Mouse (Mus musculus): Measurements from ENCODE around the gene Mrps24.

Mrps24 gene

DNA sequence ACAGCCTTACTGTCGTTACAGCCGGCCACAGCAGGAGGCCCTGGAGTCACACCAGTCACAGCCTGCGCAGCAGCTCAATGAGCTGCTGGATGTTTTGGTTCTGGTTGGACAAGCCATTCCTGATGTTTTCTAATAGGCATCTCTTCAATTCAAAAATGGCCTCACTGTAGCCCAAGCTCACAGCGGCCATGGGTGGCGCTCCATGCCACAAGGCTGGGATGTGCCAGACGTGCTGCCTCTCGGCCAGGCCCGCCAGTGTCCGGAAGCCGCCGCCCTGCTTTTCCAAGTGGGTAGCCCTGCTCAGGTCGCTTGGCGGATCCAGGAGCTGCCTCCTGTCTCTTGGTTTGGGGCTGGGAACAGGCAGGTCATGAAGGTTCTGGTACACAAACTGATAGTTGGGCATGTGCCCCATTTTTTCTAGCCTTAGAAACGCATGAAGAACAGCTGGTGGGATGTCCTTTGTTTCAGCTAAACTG is at the start of gene Mrps24:
Gene Mrps24 (minus strand): TSS at position 51 of the 476 bp plus-strand sequence.
- DNase-seq, result no peak

DNA sequence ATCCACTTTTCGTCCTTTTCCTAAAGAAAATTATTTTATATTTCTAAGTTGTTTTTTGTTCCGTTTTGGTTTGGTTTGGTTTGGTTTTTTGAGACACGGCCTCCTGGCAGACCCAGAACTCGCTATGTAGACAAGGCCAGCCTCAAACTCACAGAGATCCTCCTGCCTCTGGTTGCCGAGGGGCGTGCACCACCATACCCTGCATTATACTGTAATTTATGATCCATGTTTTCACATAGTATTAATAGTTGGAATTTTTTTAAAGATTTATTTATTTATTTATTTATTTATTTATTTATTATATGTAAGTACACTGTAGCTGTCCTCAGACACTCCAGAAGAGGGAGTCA is 47.1 kb upstream of the Mrps24 start:
- DNase-seq, result no peak

DNA sequence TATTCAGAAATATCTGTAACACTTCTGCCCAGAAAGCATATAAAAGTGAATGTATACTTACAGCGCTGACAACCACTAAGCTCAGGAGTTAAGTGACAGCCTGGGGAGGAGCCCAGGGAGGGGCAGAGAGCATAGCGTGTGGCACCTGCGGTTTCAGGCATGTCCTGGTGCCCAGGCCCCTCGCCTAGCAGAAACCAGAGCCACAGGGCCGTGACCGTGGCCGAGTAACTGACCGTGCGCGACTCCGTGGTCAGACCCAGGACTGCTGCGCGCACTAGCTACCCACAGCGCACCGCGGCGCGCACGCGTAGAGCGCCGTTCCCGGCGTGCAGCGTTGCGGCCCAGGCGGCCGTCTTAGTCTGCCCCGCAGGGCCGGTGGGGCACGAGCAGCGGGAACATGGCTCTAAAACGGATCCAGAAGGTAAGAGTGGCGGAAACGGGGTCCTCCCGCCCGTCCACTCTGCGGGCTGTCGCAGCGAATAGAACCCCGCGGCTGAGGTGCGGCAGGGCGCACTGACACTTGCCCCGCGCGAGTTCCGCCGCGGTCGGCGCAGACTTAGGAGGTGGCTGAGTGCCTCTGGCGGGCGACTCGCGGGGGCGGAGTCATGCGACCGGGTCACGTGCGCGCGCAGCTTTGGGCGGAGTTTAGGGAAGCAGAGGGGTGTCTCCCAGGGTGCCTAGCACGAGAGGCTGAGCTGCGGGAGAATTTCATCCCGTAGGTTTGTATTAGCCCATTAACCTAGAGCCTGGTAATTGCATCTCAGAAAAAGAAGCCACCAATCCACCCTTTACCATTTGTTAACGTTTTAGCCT is 46.5 kb upstream of the Mrps24 start, which contains the start of gene Urgcp:
Gene Urgcp (minus strand): TSS at position 557 of the 813 bp plus-strand sequence.
- peak; percentile 96 for DNase-seq

DNA sequence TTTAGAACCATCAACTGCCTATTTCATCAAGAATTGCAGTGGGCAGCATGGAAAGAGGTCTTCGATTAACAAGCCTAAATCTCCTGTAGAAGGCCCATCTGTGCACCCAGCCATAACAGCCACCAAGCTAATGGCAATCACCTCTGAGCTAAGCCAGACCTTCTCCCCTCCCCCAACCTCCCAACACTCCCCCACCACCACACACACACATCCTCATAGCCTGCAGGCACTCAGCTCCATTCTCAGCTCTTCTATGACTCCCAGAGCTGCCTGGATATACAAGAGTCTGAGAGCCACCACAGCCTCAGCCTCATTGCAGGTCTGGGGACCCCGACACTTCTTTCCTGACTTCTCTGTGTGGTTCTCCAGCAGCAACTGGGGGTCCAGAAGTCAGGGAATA is 38.3 kb upstream of the Mrps24 start:
- no peak for DNase-seq

DNA sequence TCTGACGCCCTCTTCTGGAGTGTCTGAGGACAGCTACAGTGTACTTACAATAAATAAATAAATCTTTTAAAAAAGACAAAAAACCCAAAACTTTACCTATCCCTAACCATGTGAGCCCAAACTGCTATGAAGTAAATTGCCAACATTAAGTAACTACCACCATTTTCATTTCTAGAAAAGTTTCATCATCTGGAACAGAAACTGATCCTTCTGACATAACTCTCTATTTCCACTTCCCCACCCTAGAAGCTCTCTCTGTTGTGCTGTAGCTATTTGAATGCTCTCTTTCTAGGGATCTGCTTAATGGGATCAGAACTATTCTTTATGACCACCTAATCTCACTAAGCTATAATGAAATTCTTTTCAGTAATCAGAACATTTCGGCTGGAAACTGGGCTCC is 29.5 kb upstream of the Mrps24 start:
- DNase-seq, result no peak

DNA sequence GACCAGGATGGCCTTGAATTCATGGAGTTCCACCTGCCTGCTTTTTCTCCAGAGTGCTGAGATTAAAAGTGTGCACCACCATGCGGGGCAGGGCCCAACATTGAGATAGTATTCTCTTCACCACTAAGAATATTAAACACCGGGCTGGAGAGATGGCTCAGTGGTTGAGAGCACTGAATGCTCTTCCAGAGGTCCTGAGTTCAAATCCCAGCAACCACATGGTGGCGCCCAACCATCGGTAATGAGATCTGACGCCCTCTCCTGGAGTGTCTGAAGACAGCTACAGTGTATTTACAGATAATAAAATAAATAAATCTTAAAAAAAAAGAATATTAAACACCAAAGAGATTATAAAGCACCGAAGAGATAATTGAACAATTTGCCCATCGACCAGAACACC is 26.6 kb upstream of the Mrps24 start:
- no peak for DNase-seq

DNA sequence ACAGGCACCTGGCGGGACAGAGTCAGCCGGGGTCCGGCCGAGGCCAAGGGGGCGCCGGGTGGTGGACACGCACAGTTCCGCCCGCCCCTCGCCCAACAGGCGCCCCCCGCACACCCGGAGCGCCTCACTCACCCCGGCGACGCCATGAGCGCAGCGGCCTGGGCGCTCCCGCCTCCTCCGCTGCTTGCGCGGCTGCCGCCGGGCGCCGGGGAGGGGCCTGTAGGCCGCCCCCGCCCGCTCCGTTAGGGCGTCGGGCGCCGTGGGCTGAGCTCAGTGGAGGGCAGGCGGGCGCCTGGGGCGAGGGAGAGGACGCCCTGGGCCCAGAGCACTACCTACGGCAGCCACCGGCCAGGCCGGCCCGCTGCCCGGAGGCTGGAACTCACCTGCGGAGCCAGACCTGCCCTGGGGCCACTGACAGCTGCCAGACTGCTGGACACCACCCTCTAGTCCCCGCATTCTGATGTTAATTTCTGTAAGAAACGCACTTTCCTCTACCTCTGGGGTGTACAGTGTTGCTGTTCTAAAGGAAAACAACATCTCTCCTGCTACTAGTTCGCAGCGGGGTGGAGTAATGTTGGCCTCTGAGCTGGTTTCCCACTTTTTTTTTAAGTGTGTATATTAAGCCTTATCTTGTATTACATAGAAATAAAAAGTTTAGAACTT is 25.6 kb upstream of the Mrps24 start:
- DNase-seq, result peak; percentile 85

DNA sequence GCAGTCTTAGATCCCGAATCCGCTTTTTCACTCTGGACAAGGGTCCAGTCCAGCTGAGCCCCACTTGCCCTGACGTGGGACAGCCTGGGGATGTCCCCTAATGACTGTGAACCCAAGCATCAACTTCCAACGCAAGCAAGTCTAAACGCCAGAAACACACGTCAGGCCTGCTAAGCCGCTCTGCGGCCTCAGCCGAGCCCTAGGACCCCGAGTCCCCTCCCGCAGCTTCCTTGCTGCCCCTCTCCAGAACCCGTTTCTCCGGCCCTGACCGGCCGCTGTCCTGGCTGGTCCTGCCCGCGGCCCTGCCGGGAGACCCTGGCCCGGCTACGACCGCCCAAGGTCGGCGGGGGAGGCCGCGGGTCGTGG is 25.1 kb upstream of the Mrps24 start:
- DNase-seq, result peak; percentile 59

DNA sequence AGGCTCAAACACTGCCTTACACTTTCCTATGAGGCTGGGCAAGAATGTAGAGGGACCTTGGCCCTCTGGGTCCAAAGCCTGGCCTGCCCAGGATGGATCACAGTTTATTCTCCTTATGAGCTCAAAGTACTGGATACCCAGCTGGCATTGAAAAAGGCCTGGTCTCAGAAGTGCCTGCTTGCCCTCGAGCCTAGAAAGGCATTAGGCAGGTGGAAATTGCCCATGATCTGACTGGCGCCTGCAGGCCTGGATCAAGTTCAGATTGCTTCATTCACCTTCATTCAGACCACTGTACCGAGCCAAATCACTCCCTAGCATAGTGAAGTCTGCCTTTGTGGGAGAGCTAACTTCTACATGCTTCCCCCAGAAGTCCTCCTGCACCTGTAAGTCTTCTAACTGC is 24.4 kb upstream of the Mrps24 start:
- no peak for DNase-seq

DNA sequence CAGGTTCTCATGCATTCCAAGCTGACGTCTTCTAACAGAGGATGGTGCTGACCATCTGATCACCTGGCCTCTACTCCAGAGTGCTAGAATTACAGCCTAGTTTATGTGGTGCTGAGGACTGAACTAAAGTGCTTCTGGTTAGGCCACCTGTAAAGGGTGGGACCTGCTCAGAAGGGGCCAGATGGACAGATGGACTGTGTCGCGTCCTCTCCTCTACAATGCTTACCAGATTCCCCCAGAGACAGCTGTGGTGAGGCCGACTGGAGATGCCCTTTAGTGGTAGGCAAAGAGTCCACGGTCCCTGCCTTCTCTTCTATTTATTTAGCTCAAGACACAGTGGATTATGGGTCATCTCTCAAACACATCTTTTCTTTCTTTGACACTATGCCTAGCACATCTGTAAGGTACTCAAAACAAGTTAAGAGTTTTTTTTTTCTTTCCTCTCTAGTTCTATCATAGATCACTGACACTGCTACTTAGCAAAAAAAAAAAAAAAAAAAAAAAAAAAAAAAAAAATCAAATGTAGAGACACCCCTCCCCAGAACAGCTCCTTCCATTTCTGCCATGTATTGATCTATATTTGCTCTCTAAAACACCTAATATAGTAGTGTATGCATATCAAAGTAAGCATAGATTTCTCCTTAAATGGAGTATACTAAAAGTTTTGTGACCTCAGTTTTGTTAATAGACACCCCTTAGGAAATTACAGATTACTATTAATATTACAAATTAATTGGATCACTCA is 23.6 kb upstream of the Mrps24 start:
- DNase-seq, result no peak

DNA sequence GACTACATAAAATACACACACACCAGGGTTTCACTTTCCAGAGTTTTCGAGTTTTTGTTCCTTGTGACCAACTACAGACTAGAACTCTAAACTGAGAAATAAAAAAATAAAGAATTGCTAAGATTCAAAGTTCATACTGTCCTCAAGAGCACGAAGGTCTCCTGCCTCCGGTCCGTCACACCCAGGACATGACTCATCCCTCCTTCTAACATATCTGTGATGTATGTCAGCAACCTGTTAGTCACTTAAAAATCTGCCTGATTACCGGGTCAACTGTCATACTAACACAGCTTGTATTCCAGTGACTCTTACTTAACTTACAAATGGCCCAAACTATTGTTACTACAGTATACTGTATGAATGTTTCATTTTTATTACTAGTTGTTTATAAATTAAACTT is 21.7 kb upstream of the Mrps24 start:
- DNase-seq, result no peak

DNA sequence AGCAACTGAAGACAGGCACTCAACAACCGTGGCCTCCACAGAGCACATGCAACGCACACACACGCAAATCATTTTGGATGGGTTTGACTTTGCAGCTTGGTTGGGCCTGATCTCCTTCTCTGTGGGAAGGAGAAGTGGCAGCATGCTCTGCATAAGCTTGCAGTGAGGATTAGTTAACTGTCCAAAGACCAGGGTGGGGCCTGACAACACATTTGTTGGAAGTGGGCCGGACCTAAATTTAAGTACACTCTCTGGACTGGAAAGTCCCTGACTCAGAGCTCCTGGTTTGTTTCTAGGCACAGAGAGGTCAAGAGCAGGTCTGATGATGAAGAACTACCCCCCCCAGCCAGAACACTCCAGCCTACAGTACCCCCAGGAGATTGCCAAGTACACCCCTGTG is 18.8 kb upstream of the Mrps24 start:
- no peak for DNase-seq

DNA sequence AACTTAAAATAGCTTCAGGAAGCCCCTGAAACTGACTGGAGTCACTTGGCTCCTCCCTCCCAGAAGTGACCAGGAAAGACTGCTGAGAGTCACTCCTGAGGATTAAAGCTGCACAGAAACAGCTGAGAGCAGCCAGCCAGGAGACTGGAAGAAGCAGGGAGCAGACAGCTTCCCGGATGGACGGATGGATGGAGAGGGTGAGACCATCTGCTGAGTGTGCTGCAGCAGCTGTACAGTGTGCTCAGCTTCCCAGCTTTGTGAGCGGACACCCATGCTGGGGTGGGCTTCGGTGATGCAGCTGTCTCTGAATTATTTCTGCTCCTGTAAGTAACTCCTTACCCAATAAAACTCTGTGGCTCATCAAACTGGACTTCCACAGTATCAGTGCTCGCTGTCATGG is 16.9 kb upstream of the Mrps24 start:
- no peak for DNase-seq

DNA sequence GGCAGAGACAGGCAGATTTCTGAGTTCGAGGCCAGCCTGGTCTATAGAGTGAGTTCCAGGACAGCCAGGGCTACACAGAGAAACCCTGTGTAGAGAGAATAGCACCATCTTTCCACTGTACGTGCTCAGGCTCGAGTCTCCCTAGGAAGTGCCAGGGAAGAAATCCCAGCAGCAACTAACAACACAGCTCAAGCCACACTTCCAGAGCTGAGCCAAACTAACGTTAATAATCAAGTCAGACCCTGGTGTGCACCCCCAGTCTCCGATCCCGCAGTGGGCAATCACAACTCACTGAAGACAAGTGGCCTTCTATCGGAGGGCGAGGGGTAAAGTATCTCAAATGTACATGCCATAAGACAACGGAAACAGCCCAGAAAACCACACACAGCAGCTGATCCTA is 14.1 kb upstream of the Mrps24 start:
- DNase-seq, result no peak

DNA sequence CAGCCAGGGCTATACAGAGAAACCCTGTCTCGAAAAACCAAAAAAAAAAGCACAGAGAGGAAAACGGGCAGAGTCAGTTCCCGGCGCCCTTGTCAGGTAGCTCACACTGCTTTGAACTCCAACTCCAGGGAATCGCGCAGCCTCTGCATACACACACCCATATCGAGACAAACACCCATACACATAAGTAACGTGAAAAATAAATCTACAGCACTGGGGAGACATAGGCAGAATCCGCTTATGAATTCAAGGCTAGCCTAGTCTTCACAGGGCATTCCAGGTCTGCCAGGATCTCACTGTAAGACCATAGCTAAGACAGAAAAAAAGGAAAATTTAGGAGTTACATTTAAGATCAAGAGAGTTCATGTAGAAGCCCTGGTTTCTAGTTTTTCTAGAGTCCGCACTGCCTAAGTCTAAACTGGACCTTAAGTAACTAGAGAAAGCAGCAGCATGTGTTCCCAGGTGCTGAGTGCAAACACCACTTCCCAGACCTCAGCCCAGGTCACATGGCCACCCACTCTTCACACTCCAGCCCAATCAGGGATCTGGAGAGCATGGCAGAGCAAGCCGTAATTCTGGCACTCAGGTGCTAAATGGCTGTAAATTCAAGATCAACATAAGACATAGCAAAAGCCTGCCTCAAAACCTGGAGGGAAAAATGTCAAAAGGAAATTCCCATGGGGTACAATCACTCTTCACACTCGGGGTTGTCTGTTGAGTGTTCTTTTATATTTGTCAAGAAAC is 3.3 kb upstream of the Mrps24 start:
- no peak for DNase-seq

DNA sequence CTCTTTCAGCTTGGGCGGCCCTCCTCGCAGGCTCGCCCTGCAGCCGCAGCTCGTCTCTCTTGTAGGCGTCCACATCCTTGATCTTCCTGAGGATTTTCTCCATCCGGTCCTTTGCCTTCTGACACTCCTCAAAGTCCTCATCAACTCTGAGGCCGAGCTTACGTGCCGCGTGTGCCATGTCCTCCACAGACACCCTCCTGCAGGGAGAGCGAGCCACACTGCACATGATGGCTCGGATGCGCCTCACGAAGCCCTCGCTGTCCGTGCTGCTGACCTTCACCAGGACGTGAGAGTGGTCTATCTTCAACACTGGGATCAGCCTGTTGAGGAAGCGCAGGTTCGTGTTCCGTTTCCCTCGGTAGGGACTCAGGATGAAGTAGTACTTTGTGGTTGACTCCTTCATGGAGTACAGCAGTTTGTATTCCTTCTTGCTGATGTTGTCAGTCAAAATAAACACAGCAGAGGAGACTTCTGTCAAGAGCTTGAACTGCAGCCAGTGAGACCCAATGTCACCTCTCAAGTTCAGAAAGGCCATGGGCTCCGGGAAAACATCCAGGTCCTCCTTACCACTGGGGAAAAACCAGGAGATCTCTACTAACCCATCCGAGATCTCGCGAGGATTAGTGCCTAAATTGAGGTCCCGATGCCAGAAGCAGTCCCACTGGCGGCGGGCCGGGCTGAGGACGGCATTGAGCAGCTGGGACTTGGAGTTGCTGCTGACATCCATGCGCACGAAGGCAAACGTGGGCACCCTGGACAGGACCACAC is 1.6 kb upstream of the Mrps24 start:
- DNase-seq, result no peak

DNA sequence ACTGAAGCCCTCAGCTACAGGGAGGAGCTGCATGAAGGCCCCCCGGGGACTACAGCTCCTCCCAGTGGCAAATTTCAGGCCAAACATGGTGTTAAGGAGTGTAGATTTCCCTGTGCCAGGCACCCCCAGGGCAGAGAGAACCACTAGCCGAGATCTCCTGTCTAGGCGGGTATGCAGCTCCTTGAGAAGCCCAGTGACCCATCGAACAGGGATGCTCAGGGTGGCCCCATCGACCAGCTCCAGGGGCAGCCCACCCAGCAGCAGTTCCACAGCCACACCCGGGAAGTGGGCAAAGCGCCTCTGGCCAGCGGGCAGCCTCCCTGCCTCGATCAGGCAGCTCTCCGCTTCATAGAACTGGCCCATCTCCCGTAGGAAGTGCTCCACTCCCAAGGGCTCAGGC is 766 bp upstream of the Mrps24 start:
- DNase-seq, result no peak

DNA sequence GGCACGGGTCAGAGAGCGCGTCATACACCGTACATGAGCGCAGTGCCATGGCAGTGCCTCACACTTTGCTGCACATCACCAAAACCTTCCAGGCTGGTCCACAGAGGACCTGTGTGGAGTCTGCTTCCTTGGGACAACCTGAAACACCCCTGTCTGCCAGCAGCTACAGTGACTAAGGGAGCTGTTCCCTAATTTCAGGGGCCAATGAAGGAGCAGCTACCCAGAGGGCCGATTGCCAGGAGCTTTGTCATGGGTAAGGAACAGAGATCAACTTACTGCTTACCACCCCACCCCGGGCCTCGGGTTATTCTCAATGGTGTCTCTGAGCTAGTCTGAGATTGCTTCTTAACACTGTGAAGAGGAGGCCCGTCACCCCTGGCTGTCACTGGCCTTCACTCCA is 301 bp downstream of the Mrps24 start:
- no peak for DNase-seq

DNA sequence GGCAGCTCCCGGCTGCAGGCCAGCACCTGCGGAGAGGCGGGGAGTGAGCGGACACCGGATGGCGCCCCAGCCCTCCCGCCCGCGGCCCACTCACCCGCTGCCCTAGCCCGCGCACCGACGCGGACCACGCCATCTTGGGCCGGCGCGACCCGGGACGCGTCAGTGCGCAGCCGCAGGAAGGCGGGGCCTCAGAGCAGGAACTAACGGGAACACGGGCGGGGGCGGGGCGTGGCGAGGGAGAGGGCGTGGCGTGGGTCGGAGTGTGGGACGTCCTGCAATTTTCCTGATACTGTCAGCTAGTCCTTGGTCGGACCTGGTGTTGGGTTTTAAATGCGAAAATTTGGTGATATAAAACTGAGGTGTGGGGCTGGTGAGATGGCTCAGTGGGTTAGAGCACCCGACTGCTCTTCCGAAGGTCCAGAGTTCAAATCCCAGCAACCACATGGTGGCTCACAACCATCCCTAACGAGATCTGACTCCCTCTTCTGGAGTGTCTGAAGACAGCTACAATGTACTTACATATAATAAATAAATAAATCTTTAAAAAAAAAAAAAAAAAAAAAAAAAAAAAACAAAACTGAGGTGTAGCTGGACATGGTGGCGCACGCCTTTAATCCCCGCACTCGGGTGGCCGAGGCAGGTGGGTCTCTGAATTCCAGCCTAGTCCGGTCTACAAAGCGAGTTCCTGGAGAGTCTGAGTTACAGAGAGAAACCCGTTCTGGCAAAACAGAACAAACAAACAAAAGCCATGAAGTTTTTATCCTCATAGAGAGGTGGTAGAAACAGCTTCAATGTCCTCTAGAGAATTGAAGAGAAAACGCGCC is 7.7 kb downstream of the Mrps24 start:
- DNase-seq, result peak; percentile 94

DNA sequence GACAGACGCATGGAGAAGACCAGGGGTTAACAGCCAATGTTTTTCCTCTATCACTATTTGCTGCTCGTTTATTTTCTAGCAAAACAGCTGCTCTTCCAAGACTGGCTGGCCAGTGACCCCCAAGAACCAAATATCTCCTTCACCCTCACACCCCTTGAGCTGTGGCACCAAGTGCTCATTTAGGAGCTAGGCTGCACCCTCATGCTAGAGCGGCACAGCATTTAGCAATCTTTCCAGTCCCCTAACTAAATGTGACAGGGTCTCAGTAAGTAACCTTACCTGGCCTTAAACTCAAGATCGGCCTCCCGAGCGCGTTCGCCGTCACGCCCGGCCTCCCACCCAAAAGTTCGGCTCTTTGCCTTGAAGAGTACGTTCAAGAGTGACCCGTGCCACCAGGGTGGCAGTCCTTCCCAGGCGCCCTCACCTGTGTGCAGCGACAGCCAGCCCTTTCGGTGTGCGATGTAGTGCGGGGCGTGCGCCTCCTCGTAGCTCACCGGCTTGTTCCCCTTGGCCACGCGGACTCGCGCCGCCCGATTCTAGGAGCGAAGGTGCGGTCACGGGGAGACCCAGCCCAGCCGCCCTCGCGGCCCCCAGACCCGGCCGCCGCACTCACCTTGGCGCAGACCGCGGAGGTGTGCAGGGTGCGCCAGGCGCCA is 8.5 kb downstream of the Mrps24 start:
- DNase-seq, result no peak

DNA sequence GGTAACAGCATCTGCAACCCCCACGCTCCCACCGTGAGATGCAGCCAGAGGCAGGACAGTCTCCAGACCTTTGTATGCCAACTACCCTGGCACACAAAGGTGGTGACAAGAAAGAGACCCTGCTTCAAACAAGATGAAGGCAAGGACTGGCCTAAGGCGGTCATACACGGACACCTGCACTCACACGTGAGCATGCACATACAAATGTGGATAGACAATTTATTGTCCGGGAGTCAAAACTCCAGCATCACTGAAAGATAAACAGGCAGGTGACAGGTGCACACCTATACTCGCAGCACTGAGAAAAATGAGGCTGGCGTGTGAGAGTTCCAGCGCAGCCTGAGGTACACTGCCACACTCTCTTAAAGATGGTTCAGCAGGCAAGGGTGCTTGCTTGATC is 9.5 kb downstream of the Mrps24 start:
- DNase-seq, result no peak

All from embryo, embryonic 11 days (tissue).